Mouse (Mus musculus): ENCODE measurements at regions not wholly inside any gene's neighbourhood (a gene's known extent, or its start where the extent isn't known, plus 50 kb on each side); places are given as distances from the start of the nearest gene placed in this dataset.

GRCm38 (mm10) chr6:91619735-91620732, 63.8 kb upstream of the Slc6a6 start:
- DNase-seq (ENCODE audit: low spot score): no peak

GRCm38 (mm10) chr6:91621437-91621836, 62.4 kb upstream of the Slc6a6 start:
- no peak for DNase-seq (ENCODE audit: low spot score)

DNA sequence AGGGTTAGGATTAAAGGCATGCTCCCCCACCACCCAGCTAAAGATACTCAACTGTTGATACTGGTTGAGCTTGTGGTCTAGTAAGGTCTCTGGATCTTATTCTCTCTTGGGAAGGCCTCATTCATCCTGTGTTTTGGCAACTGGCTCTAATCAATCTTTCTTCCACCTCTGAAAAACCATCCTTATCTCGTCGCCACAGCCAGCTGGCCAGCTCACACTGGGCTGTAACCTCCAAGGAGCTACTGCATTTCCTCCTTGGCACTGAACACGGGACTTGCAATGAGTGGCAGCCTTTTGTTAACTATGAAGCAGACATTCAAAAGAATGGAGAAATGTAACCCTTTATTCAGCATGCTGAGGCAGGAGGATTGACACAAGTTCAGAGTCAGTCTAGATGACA, 61.4 kb upstream of the Slc6a6 start:
- no peak for DNase-seq (ENCODE audit: low spot score)

- no peak for DNase-seq (ENCODE audit: low spot score)
These were observed 60.2 kb upstream of the Slc6a6 start for GRCm38 (mm10) chr6:91623646-91624045.

DNA sequence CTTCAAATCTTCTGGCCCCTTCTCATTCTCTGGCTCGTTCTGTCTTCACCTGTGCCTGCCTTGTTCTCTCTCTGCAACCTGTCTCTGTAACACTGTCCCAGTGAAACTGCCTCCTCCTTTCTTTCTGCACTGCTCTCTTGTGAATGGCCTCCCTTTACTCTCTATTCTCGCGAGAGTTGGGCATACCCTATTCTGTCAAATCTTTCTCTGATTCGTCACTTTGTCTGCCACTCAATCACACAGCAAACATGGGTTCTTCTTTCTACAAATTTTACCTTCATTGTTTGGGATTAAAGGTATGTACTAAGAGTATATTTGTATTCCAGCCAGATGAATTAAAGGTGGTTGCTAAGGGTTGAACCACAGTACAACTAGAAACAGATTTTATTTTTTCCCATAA, 54.6 kb upstream of the Slc6a6 start:
- no peak for DNase-seq (ENCODE audit: low spot score)

DNA sequence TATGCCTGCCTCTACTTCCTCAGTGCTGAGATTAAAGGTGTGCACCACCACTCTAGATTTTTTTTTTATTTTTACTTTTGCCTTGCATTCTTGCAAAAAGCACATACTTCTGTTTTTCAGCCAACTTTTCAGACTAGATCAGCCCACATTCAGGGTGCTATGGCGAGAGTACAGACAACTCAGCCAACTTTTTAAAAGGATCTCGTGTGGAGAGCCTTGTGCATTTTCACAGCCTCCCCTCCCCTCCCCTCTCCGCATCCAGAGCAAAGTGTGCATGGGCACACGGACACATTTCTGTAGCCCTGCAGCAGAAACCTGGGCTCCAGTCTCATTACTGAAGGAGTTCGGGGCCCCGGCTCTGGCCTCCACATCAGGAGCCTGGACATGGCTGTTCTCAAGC, 52.6 kb upstream of the Slc6a6 start:
- DNase-seq (ENCODE audit: low spot score): no peak
